Mouse (Mus musculus) kidney, postnatal 0 days (tissue): ENCODE results near the gene Cbfa2t3. TPM values are rescaled to one million over a fixed set of nuclear protein-coding genes. Genes with fewer than 3 reads are reported as not detected.

ENCODE experiments used
- ATAC-seq: fragments of 200-750 bp; cut with Nextera tagmentation; replicated peaks from 2 replicates; pipeline ENCODE4 v1.8.0; 2017; ENCODE audit warnings: low read depth, moderate number of reproducible peaks, moderate TSS enrichment, moderate library complexity; ENCODE audit not compliant: low FRiP score
- DNase-seq: peaks from one replicate; pipeline ENCODE4 v3.0.0-alpha.2; 2016; ENCODE audit warnings: low spot score
- H3K27ac ChIP-seq: fragments of 300-500 bp; sonication (generic); 2 replicates; pipeline ENCODE4 v1.5.1; 2014; ENCODE audit warnings: mild to moderate bottlenecking
- H3K27me3 ChIP-seq: fragments of 300-500 bp; sonication (generic); 2 replicates; pipeline ENCODE4 v1.6.1; 2014; ENCODE audit warnings: low read length, mixed read lengths; ENCODE audit not compliant: insufficient read depth
- H3K36me3 ChIP-seq: fragments of 300-500 bp; sonication (generic); 2 replicates; pipeline ENCODE4 v1.6.1; 2014; ENCODE audit warnings: low read length, mixed read lengths; ENCODE audit not compliant: insufficient read depth
- H3K4me1 ChIP-seq: fragments of 300-500 bp; sonication (generic); replicated peaks from 2 replicates; pipeline ENCODE4 v1.6.1; 2014; ENCODE audit warnings: antibody characterized with exemption, low read length, mixed read lengths; ENCODE audit not compliant: insufficient read depth
- H3K4me2 ChIP-seq: fragments of 300-500 bp; sonication (generic); 2 replicates; pipeline ENCODE4 v1.6.1; 2014; ENCODE audit warnings: mild to moderate bottlenecking, low read length, moderate library complexity, mixed read lengths
- H3K4me3 ChIP-seq: fragments of 300-500 bp; sonication (generic); replicated peaks from 2 replicates; pipeline ENCODE4 v1.5.1; 2014; ENCODE audit warnings: low read depth, low read length
- H3K9ac ChIP-seq: fragments of 300-500 bp; sonication (generic); 2 replicates; pipeline ENCODE4 v1.6.1; 2014; ENCODE audit warnings: low read depth, low read length
- H3K9me3 ChIP-seq: fragments of 300-500 bp; sonication (generic); replicated peaks from 2 replicates; pipeline ENCODE4 v1.6.1; 2016; ENCODE audit warnings: low read length, inconsistent platforms, mixed read lengths
- CTCF ChIP-seq: IDR thresholded peaks from 2 replicates; pipeline ENCODE4 v1.5.1; 2016; ENCODE audit warnings: antibody characterized with exemption, low read depth, mild to moderate bottlenecking, moderate library complexity
- WGBS: fragments of 180-500 bp; shearing (Covaris S2); extraction: QIAGEN DNeasy Blood & Tissue Kit; methylation state at CpG from one replicate; pipeline ENCODE4 v1.1.7; 2014; 5-methylcytosine and 5-hydroxymethylcytosine counted together
- polyA plus RNA-seq: library from polyadenylated mRNA; unstranded; fragments of >200 nt; fragmentation: Nextera tagmentation; extraction: Ambion mirVana; gene quantifications from 2 replicates; pipeline ENCODE4 v1.2.1, GENCODE M21; 2015

Gene Cbfa2t3
- 3.6 and 4.4 TPM in 2 replicates for polyA plus RNA-seq

- DNase-seq: peak; percentile 40
- 0 out of 2 replicates have a peak, but pooled peaks have one; percentile 57 for ATAC-seq
- no peak within 1 kb of the TSS for H3K9ac ChIP-seq
Measured at GRCm38 (mm10) chr8:122699005-122699492, at the start of gene Cbfa2t3. Gene Cbfa2t3 (minus strand): TSS chr8:122699109.

GRCm38 (mm10) chr8:122747825-122748224 lies 48.9 kb upstream of the Cbfa2t3 start:
- H3K9me3 ChIP-seq: no peaks in the 10 kb centered on the region
- no peaks in the 10 kb centered on the region for H3K4me1 ChIP-seq
- 0 out of 2 replicates have a peak, but pooled peaks cover 6% of the 10 kb centered on the region for H3K27me3 ChIP-seq
- 82% methylated on average over 1 of the region's 1 CpGs for WGBS
- H3K4me3 ChIP-seq: no peak overlapping the region
- DNase-seq (no peak), ATAC-seq (no peak)
- H3K9ac ChIP-seq: no peak overlapping the region
- no peak overlapping the region for H3K27ac ChIP-seq
- no peaks in the 10 kb centered on the region for H3K36me3 ChIP-seq
- no peak for TF ChIP-seq CTCF
- no peak overlapping the region for H3K4me2 ChIP-seq

More at GRCm38 (mm10) chr8:122699005-122699492, at the start of gene Cbfa2t3:
- Histone ChIP-seq H3K27me3 (no peaks in the 10 kb centered on the region), H3K9me3 (no peaks in the 10 kb centered on the region), H3K4me1 (no peaks in the 10 kb centered on the region), H3K36me3 (no peaks in the 10 kb centered on the region), H3K4me2 (peak within 1 kb of the TSS; percentile 27), H3K4me3 (no peak within 1 kb of the TSS), H3K27ac (no peak within 1 kb of the TSS; the same call in 1 of the 2 replicates)
- TF ChIP-seq CTCF: no peak
- 34% methylated on average over 13 of the region's 13 CpGs for WGBS

GRCm38 (mm10) chr8:122746439-122746838 lies 47.5 kb upstream of the Cbfa2t3 start:
- 0 out of 2 replicates have a peak, but pooled peaks cover 6% of the 10 kb centered on the region for H3K27me3 ChIP-seq
- DNase-seq: no peak
- H3K4me1 ChIP-seq: no peaks in the 10 kb centered on the region

GRCm38 (mm10) chr8:122745750-122746275 lies 46.9 kb upstream of the Cbfa2t3 start:
- Histone ChIP-seq H3K4me2 (no peak overlapping the region), H3K27ac (no peak overlapping the region), H3K27me3 (0 out of 2 replicates have a peak, but pooled peaks cover 6% of the 10 kb centered on the region), H3K4me1 (no peaks in the 10 kb centered on the region), H3K9ac (no peak overlapping the region), H3K36me3 (no peaks in the 10 kb centered on the region), H3K9me3 (no peaks in the 10 kb centered on the region), H3K4me3 (no peak overlapping the region)
- DNase-seq (no peak), ATAC-seq (no peak)
- TF ChIP-seq CTCF: no peak
- 13% methylated on average over 16 of the region's 16 CpGs for WGBS

More at GRCm38 (mm10) chr8:122746439-122746838, 47.5 kb upstream of the Cbfa2t3 start:
- Histone ChIP-seq H3K9ac (no peak overlapping the region), H3K9me3 (no peaks in the 10 kb centered on the region), H3K4me2 (no peak overlapping the region), H3K4me3 (no peak overlapping the region), H3K27ac (no peak overlapping the region), H3K36me3 (no peaks in the 10 kb centered on the region)
- no peak for TF ChIP-seq CTCF
- 56% methylated on average over 7 of the region's 7 CpGs for WGBS
- ATAC-seq: no peak

GRCm38 (mm10) chr8:122745022-122745749 lies 46.3 kb upstream of the Cbfa2t3 start:
- WGBS: 26% methylated on average over 17 of the region's 17 CpGs
- Histone ChIP-seq H3K36me3 (no peaks in the 10 kb centered on the region), H3K4me2 (no peak overlapping the region), H3K9ac (no peak overlapping the region), H3K4me1 (no peaks in the 10 kb centered on the region), H3K27me3 (0 out of 2 replicates have a peak, but pooled peaks cover 6% of the 10 kb centered on the region), H3K4me3 (no peak overlapping the region), H3K9me3 (no peaks in the 10 kb centered on the region), H3K27ac (no peak overlapping the region)
- no peak for ATAC-seq
- no peak for DNase-seq
- TF ChIP-seq CTCF: no peak

GRCm38 (mm10) chr8:122742471-122742870 lies 43.6 kb upstream of the Cbfa2t3 start:
- no peaks in the 10 kb centered on the region for H3K4me1 ChIP-seq
- H3K36me3 ChIP-seq: no peaks in the 10 kb centered on the region
- no peak overlapping the region for H3K4me3 ChIP-seq
- DNase-seq: no peak
- ATAC-seq: no peak
- no peak overlapping the region for H3K9ac ChIP-seq
- TF ChIP-seq CTCF: no peak
- no peak overlapping the region for H3K4me2 ChIP-seq
- no peaks in the 10 kb centered on the region for H3K9me3 ChIP-seq
- H3K27ac ChIP-seq: no peak overlapping the region
- 25% methylated on average over 19 of the region's 19 CpGs for WGBS
- H3K27me3 ChIP-seq: 0 out of 2 replicates have a peak, but pooled peaks cover 6% of the 10 kb centered on the region
